Mouse (Mus musculus) liver, embryonic 14.5 days (tissue): ENCODE results near the gene Sh3gl1. TPM values are rescaled to one million over a fixed set of nuclear protein-coding genes. Genes with fewer than 3 reads are reported as not detected.

Source experiments
- ATAC-seq: fragments of 200-750 bp; cut with Nextera tagmentation; 2 replicates; pipeline ENCODE4 v1.8.0; 2017; ENCODE audit warnings: moderate number of reproducible peaks, mild to moderate bottlenecking, moderate library complexity; ENCODE audit not compliant: insufficient read depth
- DNase-seq, 3 experiments: peaks; one replicate each; pipeline ENCODE4 v3.0.0-alpha.2; 2012 to 2013; ENCODE audit warnings: low read depth in 3 of 3, low spot score in 3 of 3
- H3K27ac ChIP-seq: fragments of 300-500 bp; sonication (generic); 2 replicates; pipeline ENCODE4 v1.5.1; 2014; ENCODE audit warnings: moderate library complexity, mild to moderate bottlenecking, control low read depth, inconsistent platforms
- H3K27me3 ChIP-seq: fragments of 300-500 bp; sonication (generic); 2 replicates; pipeline ENCODE4 v1.6.1; 2014; ENCODE audit warnings: mild to moderate bottlenecking, low read length, moderate library complexity; ENCODE audit not compliant: control insufficient read depth, insufficient read depth
- H3K36me3 ChIP-seq: fragments of 300-500 bp; sonication (generic); replicated peaks from 2 replicates; pipeline ENCODE4 v1.6.1; 2014; ENCODE audit warnings: low read depth; ENCODE audit not compliant: control insufficient read depth, insufficient read depth
- H3K4me1 ChIP-seq, 2 experiments: fragments of 200-500 bp in 1 of 2; fragments of 300-500 bp in 1 of 2; sonication (generic) in 1 of 2; replicated peaks; 2 replicates each; pipeline ENCODE4 v1.6.1; 2012 to 2014; ENCODE audit warnings: antibody characterized with exemption in 1 of 2, inconsistent platforms in 1 of 2, low read length in 1 of 2; ENCODE audit not compliant: control insufficient read depth in 2 of 2, insufficient read depth in 2 of 2
- H3K4me2 ChIP-seq: fragments of 300-500 bp; sonication (generic); 2 replicates; pipeline ENCODE4 v1.6.1; 2014; ENCODE audit warnings: low read depth, mild to moderate bottlenecking, control low read depth, moderate library complexity
- H3K4me3 ChIP-seq, 2 experiments: fragments of 200-500 bp in 1 of 2; fragments of 300-500 bp in 1 of 2; sonication (generic) in 1 of 2; 2 replicates each; pipeline ENCODE4 v1.5.1; 2012 to 2014; ENCODE audit warnings: low read depth in 2 of 2, low read length in 2 of 2, mild to moderate bottlenecking in 2 of 2, control low read depth in 1 of 2, inconsistent platforms in 1 of 2, moderate library complexity in 1 of 2; ENCODE audit not compliant: insufficient read depth in 1 of 2
- H3K9ac ChIP-seq: fragments of 300-500 bp; sonication (generic); replicated peaks from 2 replicates; pipeline ENCODE4 v1.6.1; 2014; ENCODE audit warnings: mild to moderate bottlenecking, control low read depth, moderate library complexity
- H3K9me3 ChIP-seq: fragments of 300-500 bp; sonication (generic); 2 replicates; pipeline ENCODE4 v1.6.1; 2016; ENCODE audit warnings: low read length, mixed read lengths; ENCODE audit not compliant: control insufficient read depth
- CTCF ChIP-seq: IDR thresholded peaks from 2 replicates; pipeline ENCODE4 v1.5.1; 2016; ENCODE audit warnings: antibody characterized with exemption, low read depth, control low read depth
- EP300 ChIP-seq: IDR thresholded peaks from 2 replicates; pipeline ENCODE4 v1.6.1; 2016; ENCODE audit warnings: antibody characterized with exemption, low read depth
- WGBS: fragments of 180-500 bp; shearing (Covaris S2); extraction: QIAGEN DNeasy Blood & Tissue Kit; methylation state at CpG from one replicate; pipeline ENCODE4 v1.1.7; 2014; ENCODE audit not compliant: insufficient replicate concordance; 5-methylcytosine and 5-hydroxymethylcytosine counted together
- polyA plus RNA-seq, 2 experiments: library from polyadenylated mRNA; depleted of rRNA in 1 of 2; stranded (reverse) in 1 of 2; unstranded in 1 of 2; fragments of >200 nt; fragmentation: Nextera tagmentation in 1 of 2; extraction: Ambion mirVana in 1 of 2; gene quantifications; 2 replicates each; pipeline versions ENCODE4 v1.2.1 to v1.2.3; 2012 to 2014

The Sh3gl1 gene
- polyA plus RNA-seq, 2 experiments: 28.8 to 32.9 TPM

DNA sequence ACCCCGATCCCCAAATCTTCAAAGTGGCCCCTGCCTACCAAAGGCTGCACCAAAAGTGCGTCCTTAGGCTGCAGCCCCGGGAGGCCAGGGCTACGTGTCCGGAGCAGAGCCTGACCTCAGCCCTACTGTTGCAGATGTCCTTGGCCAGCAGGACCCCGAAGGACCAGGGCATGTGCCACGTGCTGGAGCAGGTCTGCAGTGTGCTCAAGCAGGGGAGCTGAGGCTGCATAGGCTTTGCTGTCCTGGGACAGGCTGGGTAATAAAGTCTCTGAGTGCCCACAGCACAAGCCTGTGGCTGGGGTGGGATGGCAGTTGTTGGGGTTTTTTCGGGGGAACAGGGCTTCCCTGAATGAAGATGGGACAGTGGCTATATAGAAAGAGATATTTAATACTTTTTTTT is 20.1 kb downstream of the Sh3gl1 start:
- Histone ChIP-seq H3K9ac (no peak overlapping the region), H3K36me3 (peaks cover 17% of the 10 kb centered on the region), H3K4me3 (no peak overlapping the region), H3K9me3 (no peaks in the 10 kb centered on the region), H3K4me1 (no peaks in the 10 kb centered on the region), H3K4me2 (no peak overlapping the region), H3K27ac (no peak overlapping the region), H3K27me3 (no peaks in the 10 kb centered on the region)
- no peak for ATAC-seq
- no peak for TF ChIP-seq CTCF
- no peak for TF ChIP-seq EP300
- 82% methylated on average over 8 of the region's 8 CpGs for WGBS
- no peak for DNase-seq

DNA sequence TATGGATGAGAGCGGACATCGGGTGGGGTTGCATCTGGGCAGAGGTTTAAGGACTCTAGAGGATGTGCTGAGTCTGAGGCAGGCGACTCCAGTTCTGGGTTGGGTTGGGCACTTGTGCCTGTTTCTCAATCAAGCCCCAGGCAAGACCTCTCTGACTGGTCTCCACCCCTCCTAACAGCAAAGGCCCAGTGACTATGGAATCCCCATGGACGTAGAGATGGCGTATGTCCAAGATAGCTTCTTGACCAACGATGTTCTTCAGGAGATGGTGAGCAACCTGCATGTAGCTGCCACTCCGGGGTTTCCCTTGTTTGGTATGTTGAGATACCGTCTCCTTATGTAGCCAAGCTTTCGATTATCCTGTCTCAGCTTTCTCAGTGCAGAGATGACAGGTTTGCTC is 21.1 kb downstream of the Sh3gl1 start:
- Histone ChIP-seq H3K27ac (no peak overlapping the region), H3K9me3 (no peaks in the 10 kb centered on the region), H3K4me1 (no peaks in the 10 kb centered on the region), H3K9ac (no peak overlapping the region), H3K4me3 (no peak overlapping the region), H3K4me2 (no peak overlapping the region), H3K36me3 (peaks cover 17% of the 10 kb centered on the region), H3K27me3 (no peaks in the 10 kb centered on the region)
- no peak for ATAC-seq
- no peak for TF ChIP-seq CTCF
- TF ChIP-seq EP300: no peak
- WGBS: 84% methylated on average over 9 of the region's 9 CpGs
- DNase-seq: no peak

DNA sequence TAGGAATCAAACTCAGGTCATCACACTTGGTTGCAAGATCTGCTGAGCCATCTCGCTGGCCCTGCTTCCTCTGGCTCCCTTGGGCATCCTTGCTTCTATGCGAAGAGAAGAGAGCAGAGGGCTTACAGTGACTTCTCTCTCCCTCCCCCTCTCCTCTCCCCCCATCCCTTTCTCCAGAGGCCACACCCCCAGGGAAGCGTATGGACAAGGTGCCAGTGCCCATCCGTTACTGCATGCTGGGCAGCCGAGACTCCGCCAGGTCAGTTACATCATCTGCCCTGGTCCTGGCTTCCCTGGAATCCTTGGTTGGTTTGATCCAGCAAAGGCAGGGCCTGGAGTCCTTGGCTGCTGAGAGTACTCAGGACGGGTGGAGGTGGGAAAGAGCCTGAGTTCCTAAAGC is 25.0 kb downstream of the Sh3gl1 start:
- H3K9ac ChIP-seq: no peak overlapping the region
- TF ChIP-seq CTCF (no peak), EP300 (no peak)
- H3K36me3 ChIP-seq: peaks cover 4% of the 10 kb centered on the region; the same call in 1 of the 2 replicates
- no peak overlapping the region for H3K4me3 ChIP-seq
- ATAC-seq (no peak), DNase-seq (no peak)
- H3K4me1 ChIP-seq: peaks cover 0 to 18% of the 10 kb centered on the region in 2 experiments; a peak in 3 of 4 replicates
- H3K27me3 ChIP-seq: no peaks in the 10 kb centered on the region
- 82% methylated on average over 7 of the region's 7 CpGs for WGBS
- no peak overlapping the region for H3K27ac ChIP-seq
- no peaks in the 10 kb centered on the region for H3K9me3 ChIP-seq
- no peak overlapping the region for H3K4me2 ChIP-seq

- Histone ChIP-seq H3K36me3 (peaks cover 4% of the 10 kb centered on the region; the same call in 1 of the 2 replicates), H3K27ac (no peak overlapping the region), H3K9me3 (no peaks in the 10 kb centered on the region), H3K27me3 (no peaks in the 10 kb centered on the region), H3K4me1 (peaks cover 0 to 18% of the 10 kb centered on the region in 2 experiments; a peak in 3 of 4 replicates), H3K4me3 (no peak overlapping the region), H3K9ac (no peak overlapping the region), H3K4me2 (peak overlapping the region; percentile 95)
- no peak for TF ChIP-seq EP300
- TF ChIP-seq CTCF: peak; percentile 100
- under 1% methylated on average over 9 of the region's 9 CpGs for WGBS
- DNase-seq: peak; percentile 28 to 36 (median 30)
- no peak for ATAC-seq
These were observed 25.8 kb downstream of the Sh3gl1 start for GRCm38 (mm10) chr17:56010681-56011080.

DNA sequence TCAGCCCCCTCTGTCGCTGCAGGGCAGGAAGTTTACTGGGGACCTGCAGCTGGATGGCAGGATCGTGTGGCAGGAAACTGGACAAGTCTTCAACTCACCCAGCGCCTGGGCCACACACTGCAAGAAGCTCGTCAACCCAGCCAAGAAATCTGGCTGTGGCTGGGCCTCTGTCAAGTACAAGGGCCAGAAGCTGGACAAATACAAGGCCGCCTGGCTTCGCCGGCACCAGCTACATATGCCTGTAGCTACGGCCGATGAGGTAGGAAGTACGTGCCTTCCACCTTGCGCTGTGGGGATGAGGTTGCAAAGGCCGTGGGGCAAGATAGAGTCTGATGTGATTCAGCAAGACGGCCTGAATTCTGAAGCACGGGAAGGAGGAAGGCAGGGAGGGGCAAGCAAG is 26.2 kb downstream of the Sh3gl1 start:
- Histone ChIP-seq H3K4me2 (peak overlapping the region; percentile 95), H3K9me3 (no peaks in the 10 kb centered on the region), H3K27ac (no peak overlapping the region), H3K4me1 (peaks cover 0 to 18% of the 10 kb centered on the region in 2 experiments; a peak in 3 of 4 replicates), H3K4me3 (no peak overlapping the region), H3K27me3 (no peaks in the 10 kb centered on the region), H3K36me3 (peaks cover under 1% of the 10 kb centered on the region; the same call in 1 of the 2 replicates), H3K9ac (no peak overlapping the region)
- ATAC-seq: no peak
- 62% methylated on average over 14 of the region's 14 CpGs for WGBS
- TF ChIP-seq CTCF (no peak), EP300 (no peak)
- DNase-seq: no peak
